Mouse (Mus musculus) spleen, postnatal 4 days (tissue): ENCODE measurements around the gene Taf6l.

Experiments
- DNase-seq, 2 experiments: peaks; one replicate each; pipeline ENCODE4 v3.0.0; 2022; ENCODE audit warnings: low spot score in 2 of 2

Taf6l gene

GRCm38 (mm10) chr19:8786008-8786781 is at the start of gene Taf6l:
Gene Taf6l, minus strand, starts transcription at chr19:8786417.
- DNase-seq, result peak; percentile 91 to 93

GRCm38 (mm10) chr19:8832971-8833370 is 46.8 kb upstream of the Taf6l start:
- no peak for DNase-seq

GRCm38 (mm10) chr19:8831262-8831661 is 45.0 kb upstream of the Taf6l start:
- no peak for DNase-seq

GRCm38 (mm10) chr19:8830664-8831063 is 44.4 kb upstream of the Taf6l start:
- DNase-seq, result no peak

- peak in 1 of 2 experiments; percentile 67 for DNase-seq
Measured at GRCm38 (mm10) chr19:8829660-8830059, 43.4 kb upstream of the Taf6l start, which contains the start of gene AC129217.1. Gene AC129217.1, plus strand, starts transcription at chr19:8829773.

GRCm38 (mm10) chr19:8822696-8823095 is 36.5 kb upstream of the Taf6l start:
- DNase-seq, result no peak

- DNase-seq, result no peak
Measured at GRCm38 (mm10) chr19:8821146-8821545, 34.9 kb upstream of the Taf6l start.

- DNase-seq, result peak; percentile 68 to 84
Measured at GRCm38 (mm10) chr19:8820424-8820956, 34.3 kb upstream of the Taf6l start.

GRCm38 (mm10) chr19:8819596-8820423 is 33.6 kb upstream of the Taf6l start, which contains the start of gene Hnrnpul2:
Gene Hnrnpul2, plus strand, starts transcription at chr19:8820010.
- DNase-seq, result peak; percentile 96 to 98

- peak; percentile 92 for DNase-seq
Measured at GRCm38 (mm10) chr19:8818801-8819595, 32.8 kb upstream of the Taf6l start, which contains the start of gene Ttc9c. Gene Ttc9c, minus strand, starts transcription at chr19:8819333.

- DNase-seq, result no peak
Measured at GRCm38 (mm10) chr19:8818301-8818798, 32.1 kb upstream of the Taf6l start.

- DNase-seq, result no peak
Measured at GRCm38 (mm10) chr19:8817001-8817400, 30.8 kb upstream of the Taf6l start.

GRCm38 (mm10) chr19:8815812-8816211 is 29.6 kb upstream of the Taf6l start:
- no peak for DNase-seq

GRCm38 (mm10) chr19:8806810-8807209 is 20.6 kb upstream of the Taf6l start:
- no peak for DNase-seq

GRCm38 (mm10) chr19:8803879-8804660 is 17.9 kb upstream of the Taf6l start:
- DNase-seq, result no peak

- no peak for DNase-seq
Measured at GRCm38 (mm10) chr19:8803204-8803780, 17.1 kb upstream of the Taf6l start.

- peak; percentile 91 to 92 for DNase-seq
Measured at GRCm38 (mm10) chr19:8802130-8802821, 16.1 kb upstream of the Taf6l start, which contains the start of gene Zbtb3. Gene Zbtb3, plus strand, starts transcription at chr19:8802555.

- no peak for DNase-seq
Measured at GRCm38 (mm10) chr19:8798947-8799315, 12.7 kb upstream of the Taf6l start.

GRCm38 (mm10) chr19:8798264-8798946 is 12.2 kb upstream of the Taf6l start, which contains the start of gene Polr2g:
Gene Polr2g, minus strand, starts transcription at chr19:8798577.
- peak; percentile 86 to 92 for DNase-seq
